Mouse (Mus musculus) kidney, embryonic 16.5 days (tissue): ENCODE measurements at regions not wholly inside any gene's neighbourhood (a gene's known extent, or its start where the extent isn't known, plus 50 kb on each side); places are given as distances from the start of the nearest gene placed in this dataset.

Experiments used
- ATAC-seq: fragments of 200-750 bp; cut with Nextera tagmentation; 2 replicates; pipeline ENCODE4 v1.8.0; 2017; ENCODE audit warnings: moderate TSS enrichment; ENCODE audit not compliant: low FRiP score, low TSS enrichment
- H3K27ac ChIP-seq: fragments of 300-500 bp; sonication (generic); 2 replicates; pipeline ENCODE4 v1.5.1; 2014; ENCODE audit warnings: low read length
- H3K27me3 ChIP-seq: fragments of 300-500 bp; sonication (generic); 2 replicates; pipeline ENCODE4 v1.6.1; 2014; ENCODE audit warnings: low read length, control low read depth, mixed read lengths; ENCODE audit not compliant: insufficient read depth
- H3K36me3 ChIP-seq: fragments of 300-500 bp; sonication (generic); 2 replicates; pipeline ENCODE4 v1.6.1; 2014; ENCODE audit warnings: low read length, control low read depth, mixed read lengths; ENCODE audit not compliant: insufficient read depth
- H3K4me1 ChIP-seq: fragments of 300-500 bp; sonication (generic); 2 replicates; pipeline ENCODE4 v1.6.1; 2014; ENCODE audit warnings: low read length, control low read depth, mixed read lengths; ENCODE audit not compliant: insufficient read depth
- H3K4me2 ChIP-seq: fragments of 300-500 bp; sonication (generic); replicated peaks from 2 replicates; pipeline ENCODE4 v1.6.1; 2014; ENCODE audit warnings: low read depth, low read length
- H3K4me3 ChIP-seq: fragments of 300-500 bp; sonication (generic); 2 replicates; pipeline ENCODE4 v1.5.1; 2014; ENCODE audit warnings: mild to moderate bottlenecking, low read length
- H3K9ac ChIP-seq: fragments of 300-500 bp; sonication (generic); replicated peaks from 2 replicates; pipeline ENCODE4 v1.6.1; 2014; ENCODE audit warnings: low read length
- H3K9me3 ChIP-seq: fragments of 300-500 bp; sonication (generic); 2 replicates; pipeline ENCODE4 v1.6.1; 2016; ENCODE audit warnings: low read length, control low read depth
- WGBS: fragments of 180-500 bp; shearing (Covaris S2); extraction: QIAGEN DNeasy Blood & Tissue Kit; methylation state at CpG from one replicate; pipeline ENCODE4 v1.1.7; 2014; 5-methylcytosine and 5-hydroxymethylcytosine counted together

DNA sequence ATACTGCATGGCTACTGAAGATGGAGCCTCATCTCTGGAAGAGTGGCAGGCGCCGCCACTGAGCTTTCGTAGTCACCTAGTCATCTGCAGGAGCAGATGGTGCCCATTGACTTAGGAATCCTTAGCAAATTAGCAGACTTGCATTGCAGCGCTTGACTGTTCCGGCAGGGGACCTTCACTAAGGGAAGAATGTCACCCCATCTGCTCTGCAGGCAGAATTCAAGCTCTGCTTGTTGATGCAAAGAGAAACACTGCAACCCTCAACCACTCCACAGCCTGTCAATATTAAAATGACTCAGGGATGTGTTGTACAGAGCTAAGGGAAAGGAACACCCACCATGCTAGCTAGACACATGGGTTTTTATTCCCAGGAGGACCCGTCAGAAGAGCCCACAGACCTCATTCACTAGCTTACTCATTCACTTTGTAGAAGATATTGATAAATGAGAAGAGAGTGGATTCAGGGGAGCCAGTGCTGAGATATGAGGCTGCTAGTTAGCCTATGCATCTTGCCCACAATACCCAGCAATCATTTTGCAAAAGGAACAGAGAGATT, 215.4 kb upstream of the Gm26657 start:
- no peaks in the 10 kb centered on the region for H3K9me3 ChIP-seq
- no peak overlapping the region for H3K4me2 ChIP-seq
- no peak for ATAC-seq
- H3K4me1 ChIP-seq = no peaks in the 10 kb centered on the region
- no peak overlapping the region for H3K4me3 ChIP-seq
- no peak overlapping the region for H3K27ac ChIP-seq
- 86% methylated on average over 6 of the region's 6 CpGs for WGBS
- H3K27me3 ChIP-seq = no peaks in the 10 kb centered on the region
- no peaks in the 10 kb centered on the region for H3K36me3 ChIP-seq
- no peak overlapping the region for H3K9ac ChIP-seq

DNA sequence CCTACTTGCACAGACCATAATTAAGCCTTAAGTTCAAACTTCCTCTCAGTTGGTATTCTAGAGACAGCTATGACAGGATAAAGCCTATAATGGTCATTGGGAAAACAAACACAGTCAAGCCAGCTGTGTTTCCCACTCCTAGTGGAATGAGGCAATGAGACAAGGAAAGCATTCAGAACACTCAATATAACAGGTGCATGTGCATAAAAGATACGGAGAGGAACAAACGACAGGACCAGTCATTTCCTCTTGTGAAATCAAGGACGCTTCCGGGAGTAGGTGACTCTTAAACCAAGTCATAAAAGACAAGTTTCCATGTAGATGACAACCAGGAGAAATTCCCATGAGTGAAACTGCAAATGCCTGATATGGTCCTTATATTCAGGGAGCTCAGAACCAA, 232.1 kb upstream of the Gm26657 start:
- H3K36me3 ChIP-seq = no peaks in the 10 kb centered on the region
- no peaks in the 10 kb centered on the region for H3K27me3 ChIP-seq
- H3K4me3 ChIP-seq = no peak overlapping the region
- no peaks in the 10 kb centered on the region for H3K9me3 ChIP-seq
- H3K4me1 ChIP-seq = no peaks in the 10 kb centered on the region
- no peak overlapping the region for H3K9ac ChIP-seq
- H3K27ac ChIP-seq = no peak overlapping the region
- no peak for ATAC-seq
- 89% methylated on average over 4 of the region's 4 CpGs for WGBS
- no peak overlapping the region for H3K4me2 ChIP-seq

DNA sequence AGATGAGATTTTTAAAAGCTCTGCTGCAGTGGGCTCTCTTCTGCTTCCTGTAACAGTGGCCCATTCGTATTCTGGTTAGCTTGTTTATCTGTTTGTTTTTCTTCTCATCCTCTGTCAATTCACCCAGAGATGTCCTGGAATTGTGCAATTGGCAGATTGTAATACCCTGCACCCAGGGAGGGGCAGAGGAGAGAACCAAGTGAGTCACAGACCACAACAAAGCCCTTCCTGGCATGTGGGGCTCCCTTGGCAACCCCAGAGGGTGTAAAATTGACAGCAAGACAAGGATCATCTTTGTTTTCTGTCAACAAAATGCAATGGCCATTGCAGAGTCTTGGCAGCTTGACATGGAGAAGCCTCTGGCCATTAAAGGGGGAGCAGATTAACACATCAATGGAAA, 233.1 kb upstream of the Gm26657 start:
- Histone ChIP-seq H3K4me2 (no peak overlapping the region), H3K9ac (no peak overlapping the region), H3K27ac (no peak overlapping the region), H3K9me3 (no peaks in the 10 kb centered on the region), H3K4me1 (no peaks in the 10 kb centered on the region), H3K36me3 (no peaks in the 10 kb centered on the region), H3K27me3 (no peaks in the 10 kb centered on the region), H3K4me3 (no peak overlapping the region)
- WGBS = 85% methylated on average over 1 of the region's 1 CpGs
- ATAC-seq = no peak

DNA sequence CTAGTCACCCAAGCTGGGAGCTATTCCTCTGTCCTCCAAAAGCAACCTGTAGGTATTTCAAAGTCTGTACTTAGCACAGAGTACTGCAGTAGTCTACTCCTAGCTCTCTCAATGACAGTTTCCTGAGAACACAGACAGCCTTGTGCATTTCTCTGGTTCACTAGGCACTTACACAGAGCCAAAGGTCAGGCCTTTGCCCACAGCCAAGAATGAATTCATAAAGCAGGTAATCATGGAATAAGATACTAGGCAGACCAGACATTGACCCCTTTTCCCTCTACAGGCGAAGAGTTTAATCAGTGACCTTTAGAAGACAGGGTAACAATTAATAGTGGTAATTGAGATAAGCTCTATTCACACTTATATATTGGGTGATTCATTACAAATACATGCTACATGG, 233.8 kb upstream of the Gm26657 start:
- no peak overlapping the region for H3K4me2 ChIP-seq
- no peak for ATAC-seq

DNA sequence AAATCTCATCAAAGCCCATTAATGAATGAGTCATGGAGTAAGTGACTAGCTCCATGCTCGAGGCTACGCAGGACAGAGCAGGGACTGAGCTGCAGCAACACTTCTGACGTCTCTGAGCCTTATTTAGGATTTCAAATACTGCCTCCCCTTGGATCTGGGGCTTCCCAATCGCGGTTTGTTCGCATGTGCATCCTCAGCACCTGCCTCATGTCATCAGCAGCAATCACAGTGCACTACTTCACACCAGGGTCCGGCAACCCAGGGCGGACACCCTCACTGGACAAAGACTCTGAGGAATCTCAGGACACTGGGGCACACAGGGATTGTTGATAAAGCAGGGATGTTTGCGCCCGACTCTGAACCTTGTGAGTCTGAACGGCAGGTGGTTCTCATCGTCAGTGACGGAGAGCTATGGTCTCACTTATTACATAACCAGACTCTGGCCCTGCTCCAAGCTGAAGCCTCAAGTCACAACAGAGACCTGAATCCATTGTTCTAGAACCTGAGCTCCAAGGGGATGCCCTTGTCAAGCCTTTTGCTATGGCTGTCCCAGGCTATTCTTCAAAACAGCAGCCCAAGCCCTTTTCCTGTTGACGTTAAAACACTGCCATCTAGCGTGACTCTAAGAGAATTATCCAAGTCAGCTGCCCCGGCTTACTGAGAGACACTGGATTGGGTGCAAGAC, 247.2 kb upstream of the Gm26657 start:
- Histone ChIP-seq H3K9ac (no peak overlapping the region), H3K4me2 (no peak overlapping the region), H3K27ac (no peak overlapping the region), H3K4me3 (no peak overlapping the region), H3K27me3 (no peaks in the 10 kb centered on the region), H3K36me3 (no peaks in the 10 kb centered on the region), H3K4me1 (no peaks in the 10 kb centered on the region), H3K9me3 (no peaks in the 10 kb centered on the region)
- peak; percentile 87 for ATAC-seq
- 40% methylated on average over 16 of the region's 16 CpGs for WGBS

More for the DNA sequence above, 233.8 kb upstream of the Gm26657 start:
- no peak overlapping the region for H3K9ac ChIP-seq
- H3K9me3 ChIP-seq = no peaks in the 10 kb centered on the region
- H3K27ac ChIP-seq = no peak overlapping the region
- no peaks in the 10 kb centered on the region for H3K36me3 ChIP-seq
- no peak overlapping the region for H3K4me3 ChIP-seq
- H3K4me1 ChIP-seq = no peaks in the 10 kb centered on the region
- 66% methylated on average over 1 of the region's 1 CpGs for WGBS
- H3K27me3 ChIP-seq = no peaks in the 10 kb centered on the region

DNA sequence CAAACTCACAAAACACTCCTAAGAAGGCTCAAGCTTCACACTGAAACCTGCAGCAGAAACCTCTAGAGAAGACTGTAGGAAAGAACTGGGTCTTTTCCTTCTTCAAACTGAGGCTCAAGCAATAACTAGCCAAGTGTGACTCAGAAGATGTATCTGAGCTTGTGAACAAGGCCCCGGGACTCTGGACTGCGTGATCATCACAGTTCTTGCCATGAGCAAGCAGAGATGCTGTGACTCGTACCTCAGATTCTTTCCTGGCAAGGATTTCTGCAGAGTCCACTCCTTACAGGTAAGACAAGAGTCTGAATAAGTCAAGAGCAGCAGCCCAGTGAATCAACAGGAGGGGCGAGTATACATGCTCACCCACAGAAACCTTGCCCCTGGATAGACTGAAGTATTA, 250.5 kb upstream of the Gm26657 start:
- Histone ChIP-seq H3K36me3 (no peaks in the 10 kb centered on the region), H3K4me1 (no peaks in the 10 kb centered on the region), H3K9ac (no peak overlapping the region), H3K27ac (no peak overlapping the region), H3K4me2 (no peak overlapping the region), H3K27me3 (no peaks in the 10 kb centered on the region), H3K9me3 (no peaks in the 10 kb centered on the region), H3K4me3 (no peak overlapping the region)
- ATAC-seq = no peak
- 86% methylated on average over 4 of the region's 4 CpGs for WGBS

DNA sequence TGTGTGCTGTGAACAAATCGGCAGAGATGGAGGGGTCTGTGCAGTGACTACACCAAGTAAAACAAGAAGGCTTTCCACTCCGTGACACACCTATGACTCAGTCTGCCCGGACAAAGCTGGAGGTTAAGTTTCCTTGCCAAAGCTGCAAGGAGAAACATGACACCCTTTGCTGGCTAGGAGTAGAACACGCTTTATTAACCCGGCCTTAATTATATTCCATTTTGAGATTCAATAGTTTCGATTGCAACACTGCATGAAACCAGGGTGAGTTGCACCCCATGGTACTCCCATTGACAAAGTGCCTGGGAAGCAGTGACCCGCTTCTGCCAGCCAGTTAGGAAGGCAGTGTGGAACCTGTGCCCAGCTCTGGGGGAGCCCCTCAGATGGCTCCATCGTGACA, 256.2 kb upstream of the Gm26657 start:
- ATAC-seq = peak; percentile 63; the same call in 1 of the 2 replicates
- no peak overlapping the region for H3K27ac ChIP-seq
- WGBS = 53% methylated on average over 8 of the region's 8 CpGs
- H3K36me3 ChIP-seq = no peaks in the 10 kb centered on the region
- H3K4me2 ChIP-seq = no peak overlapping the region
- H3K9ac ChIP-seq = no peak overlapping the region
- no peak overlapping the region for H3K4me3 ChIP-seq
- H3K9me3 ChIP-seq = no peaks in the 10 kb centered on the region
- no peaks in the 10 kb centered on the region for H3K27me3 ChIP-seq
- no peaks in the 10 kb centered on the region for H3K4me1 ChIP-seq

DNA sequence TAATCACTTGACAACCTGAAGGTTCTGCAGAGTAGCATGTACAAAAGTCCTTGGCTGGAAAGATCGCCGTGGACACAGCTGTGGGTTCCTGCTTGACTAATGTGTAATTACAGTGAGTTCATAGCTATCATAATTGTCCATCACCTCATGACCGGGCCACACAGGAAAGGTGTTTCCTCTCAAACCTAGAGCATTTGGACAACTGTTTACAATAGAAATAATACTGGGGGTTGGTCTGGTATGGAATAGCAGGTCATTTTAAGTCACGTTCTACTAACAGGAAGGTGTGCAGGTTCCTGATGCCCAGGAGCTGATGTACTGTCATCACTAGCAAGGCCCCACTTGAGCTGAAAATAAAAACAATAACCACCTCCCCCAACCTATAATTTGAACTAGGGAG, 283.1 kb upstream of the Gm26657 start:
- 79% methylated on average over 4 of the region's 4 CpGs for WGBS
- no peak for ATAC-seq
- no peak overlapping the region for H3K4me2 ChIP-seq
- H3K27me3 ChIP-seq = no peaks in the 10 kb centered on the region
- no peak overlapping the region for H3K9ac ChIP-seq
- no peak overlapping the region for H3K4me3 ChIP-seq
- H3K27ac ChIP-seq = no peak overlapping the region
- H3K4me1 ChIP-seq = no peaks in the 10 kb centered on the region
- no peaks in the 10 kb centered on the region for H3K9me3 ChIP-seq
- no peaks in the 10 kb centered on the region for H3K36me3 ChIP-seq

DNA sequence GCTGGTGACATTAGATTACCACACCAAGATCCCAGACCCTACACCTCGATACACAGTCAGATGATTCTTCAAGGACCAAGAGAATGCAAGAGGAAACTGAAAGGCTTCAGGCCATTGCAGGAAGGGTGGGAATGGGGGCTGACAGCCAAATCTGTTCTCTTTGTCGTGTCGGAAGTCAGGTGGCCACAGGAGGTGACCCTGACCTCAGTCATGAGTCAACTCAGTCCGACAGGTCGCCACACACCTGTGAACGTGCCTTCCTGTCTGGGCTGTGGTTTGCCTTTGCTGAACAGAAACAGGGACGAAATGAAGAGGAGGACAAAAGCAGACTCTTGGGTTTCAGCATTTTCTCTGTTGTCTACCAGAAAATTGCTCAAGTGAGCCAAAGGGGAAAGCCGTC, 318.3 kb upstream of the Gm26657 start:
- Histone ChIP-seq H3K27ac (no peak overlapping the region), H3K4me1 (0 out of 2 replicates have a peak, but pooled peaks cover 3% of the 10 kb centered on the region), H3K9ac (no peak overlapping the region), H3K27me3 (no peaks in the 10 kb centered on the region), H3K9me3 (no peaks in the 10 kb centered on the region), H3K36me3 (no peaks in the 10 kb centered on the region), H3K4me2 (no peak overlapping the region), H3K4me3 (no peak overlapping the region)
- ATAC-seq = no peak
- WGBS = 45% methylated on average over 8 of the region's 8 CpGs

DNA sequence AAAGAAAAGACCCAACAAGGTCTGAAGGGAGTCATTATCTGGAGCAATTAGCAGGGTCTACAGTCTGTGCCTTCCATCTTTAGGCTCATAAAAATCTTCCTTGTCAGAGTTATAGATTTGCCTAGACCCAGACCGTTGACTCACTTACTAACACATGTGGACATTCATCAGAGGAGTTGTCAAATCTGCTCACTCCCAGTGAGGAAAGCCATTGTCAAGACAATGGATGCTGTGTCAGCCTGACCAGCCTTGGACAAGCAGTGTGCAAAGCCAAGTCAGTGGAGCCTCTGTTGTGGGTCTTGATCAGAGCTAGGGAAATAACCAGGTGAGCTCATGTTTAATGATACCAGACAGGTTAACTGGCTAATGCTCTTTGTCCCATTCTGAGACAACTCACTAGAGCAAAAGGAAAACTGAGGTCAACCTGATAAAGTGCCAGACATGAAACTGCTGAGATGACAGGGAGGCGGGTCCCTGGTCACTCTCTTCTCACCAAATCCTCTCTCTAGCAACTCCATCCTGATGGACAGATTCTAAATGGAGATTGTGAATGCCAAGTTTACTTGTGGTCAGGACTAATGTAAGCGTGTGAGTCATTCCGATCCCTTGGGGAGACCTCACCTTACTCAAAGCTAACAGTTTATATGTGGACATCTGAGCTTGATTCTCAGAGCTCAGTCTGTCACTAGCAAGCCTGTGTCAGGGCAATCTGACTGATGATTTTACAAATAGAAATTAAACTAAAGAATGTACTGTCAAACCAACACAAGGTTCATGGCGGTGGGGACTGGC, 320.6 kb upstream of the Gm26657 start:
- H3K4me3 ChIP-seq = no peak overlapping the region
- no peak for ATAC-seq
- 0 out of 2 replicates have a peak, but pooled peaks cover 3% of the 10 kb centered on the region for H3K4me1 ChIP-seq
- H3K36me3 ChIP-seq = no peaks in the 10 kb centered on the region
- H3K9me3 ChIP-seq = no peaks in the 10 kb centered on the region
- no peak overlapping the region for H3K27ac ChIP-seq
- 85% methylated on average over 5 of the region's 5 CpGs for WGBS
- no peaks in the 10 kb centered on the region for H3K27me3 ChIP-seq
- no peak overlapping the region for H3K9ac ChIP-seq
- no peak overlapping the region for H3K4me2 ChIP-seq
